Mouse (Mus musculus): ENCODE data around the gene Clec4b2.

The Clec4b2 gene

DNA sequence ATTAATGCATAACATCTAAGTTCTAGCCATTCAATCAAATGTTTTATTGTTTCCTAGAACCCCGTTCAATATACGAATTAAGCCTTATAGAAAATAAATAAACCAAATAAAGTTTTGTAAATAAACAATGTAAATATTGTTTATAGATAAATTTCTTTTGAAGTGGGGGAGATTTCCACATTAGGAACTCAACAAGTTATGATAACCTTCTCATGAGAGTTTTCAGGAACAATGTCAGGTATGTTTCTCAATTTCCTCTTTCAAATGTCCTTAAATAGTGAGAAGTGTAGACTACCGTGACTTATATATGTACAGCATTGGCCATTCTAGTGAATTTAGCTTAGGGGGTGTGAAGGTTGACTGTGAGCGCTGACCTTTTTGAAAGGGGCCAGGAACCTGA, at the start of gene Clec4b2:
Clec4b2 (plus strand) TSS at position 301 of the 400 bp plus-strand sequence.
- WGBS, result 92% methylated on average over 4 of the region's 4 CpGs

DNA sequence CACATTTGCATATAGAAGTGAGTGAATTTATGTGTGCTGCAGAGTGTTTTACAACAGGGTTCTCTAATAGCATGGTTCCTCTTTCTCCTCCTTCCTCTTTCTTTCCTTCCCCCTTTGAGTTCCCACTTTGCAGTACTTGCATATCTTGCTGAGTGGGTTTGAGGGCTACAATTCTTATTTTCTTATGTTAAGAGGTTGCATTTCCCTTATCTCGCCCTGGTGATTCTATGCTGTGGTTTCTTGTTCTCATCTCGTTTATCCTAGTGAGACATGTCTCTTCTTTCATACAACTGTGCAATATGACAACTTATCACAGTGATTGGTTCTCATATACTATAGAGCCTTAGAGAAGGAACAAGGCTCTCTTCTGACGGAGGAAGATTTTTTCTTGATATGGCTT, 49.5 kb upstream of the Clec4b2 start:
- 63% methylated on average over 3 of the region's 3 CpGs for WGBS

- WGBS, result 57% methylated on average over 1 of the region's 1 CpGs
Observed at GRCm38 (mm10) chr6:123127173-123127572, 45.5 kb upstream of the Clec4b2 start.

DNA sequence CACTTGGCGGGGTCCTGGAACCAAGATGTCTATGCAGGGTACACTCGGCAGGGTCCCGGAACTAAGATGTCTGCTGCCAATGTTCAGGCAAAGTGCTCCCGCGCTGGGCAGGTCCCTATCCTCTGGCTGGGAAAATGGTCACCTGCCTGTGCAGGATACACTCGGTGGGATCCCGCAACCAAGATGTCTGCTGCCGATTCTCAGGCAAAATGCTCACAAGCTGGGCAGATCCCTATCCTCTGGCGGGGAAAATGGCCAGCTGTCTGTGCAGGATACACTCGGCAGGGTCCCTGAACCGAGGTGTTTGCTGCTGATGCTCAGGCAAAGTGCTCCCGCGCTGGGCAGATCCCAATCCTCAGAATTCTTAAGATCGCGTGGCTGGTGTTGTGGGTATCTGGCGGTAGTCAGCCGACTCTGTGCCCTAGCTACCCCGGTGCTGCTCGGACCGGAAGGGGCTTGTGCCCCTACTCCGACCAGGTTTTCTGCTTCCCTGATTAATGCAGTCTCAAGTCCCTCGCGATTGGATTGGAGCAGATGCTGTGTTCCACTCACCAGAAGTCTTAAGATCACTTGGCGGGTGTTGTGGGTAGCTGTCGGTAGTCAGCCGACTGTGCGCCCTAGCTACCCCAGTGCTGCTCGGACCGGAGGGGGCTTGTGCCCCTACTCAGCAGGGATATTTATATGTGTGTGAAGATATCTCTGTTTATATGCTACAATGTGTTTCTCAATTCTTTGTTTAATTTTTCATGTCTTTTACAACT, 34.7 kb upstream of the Clec4b2 start:
- 73% methylated on average over 29 of the region's 29 CpGs for WGBS

GRCm38 (mm10) chr6:123170106-123170505, 2.6 kb upstream of the Clec4b2 start:
- 44% methylated on average over 1 of the region's 1 CpGs for WGBS

- 83% methylated on average over 1 of the region's 1 CpGs for WGBS
Observed at GRCm38 (mm10) chr6:123175549-123175948, 2.9 kb downstream of the Clec4b2 start.

- 73% methylated on average over 2 of the region's 2 CpGs for WGBS
Observed at GRCm38 (mm10) chr6:123184862-123185261, 12.2 kb downstream of the Clec4b2 start.

DNA sequence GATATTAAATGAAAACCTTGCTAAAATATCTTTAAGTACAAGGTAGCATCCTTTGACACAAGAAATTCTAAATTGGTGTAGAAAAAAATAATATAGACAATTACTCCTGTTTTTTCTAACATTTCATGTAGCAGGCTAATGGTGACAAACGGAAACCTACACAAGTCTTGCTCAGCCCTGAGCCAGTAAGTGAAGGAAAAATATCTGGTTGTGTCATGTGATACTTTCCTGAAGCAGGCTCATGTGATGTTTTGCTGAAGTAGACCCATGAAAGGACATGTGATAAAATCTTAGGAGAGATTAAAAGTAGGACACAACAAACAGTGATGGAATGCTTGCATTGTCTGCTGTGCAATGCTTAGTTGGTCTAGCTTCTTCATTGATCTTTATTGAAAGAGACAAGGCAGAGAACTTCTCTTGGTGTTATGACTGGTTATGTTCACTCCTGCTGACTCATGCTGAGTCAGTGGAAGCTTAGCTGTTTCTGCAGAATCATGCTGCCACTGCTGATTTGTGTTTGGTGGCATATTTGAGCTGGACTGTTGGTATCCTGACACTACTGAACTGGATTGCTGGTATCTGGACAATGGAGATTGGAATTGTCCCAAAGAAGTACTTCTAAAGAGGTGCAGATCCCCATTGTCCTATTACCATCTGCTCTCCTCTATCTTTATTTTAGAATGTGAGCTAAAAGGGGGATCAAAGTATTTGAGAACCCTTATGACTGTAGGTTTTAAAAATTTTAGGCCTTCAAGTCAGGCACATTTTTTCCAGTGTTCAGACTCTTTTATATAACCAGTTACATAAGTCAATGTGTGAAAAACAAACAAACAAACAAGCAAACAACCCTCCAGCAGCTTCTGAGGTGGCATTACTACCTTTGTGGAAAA, 34.7 kb downstream of the Clec4b2 start:
- 85% methylated on average over 1 of the region's 1 CpGs for WGBS

- 63% methylated on average over 1 of the region's 1 CpGs for WGBS
Observed at GRCm38 (mm10) chr6:123211726-123212125, 39.0 kb downstream of the Clec4b2 start.

GRCm38 (mm10) chr6:123227519-123228166, 55.0 kb downstream of the Clec4b2 start:
- 65% methylated on average over 2 of the region's 2 CpGs for WGBS

DNA sequence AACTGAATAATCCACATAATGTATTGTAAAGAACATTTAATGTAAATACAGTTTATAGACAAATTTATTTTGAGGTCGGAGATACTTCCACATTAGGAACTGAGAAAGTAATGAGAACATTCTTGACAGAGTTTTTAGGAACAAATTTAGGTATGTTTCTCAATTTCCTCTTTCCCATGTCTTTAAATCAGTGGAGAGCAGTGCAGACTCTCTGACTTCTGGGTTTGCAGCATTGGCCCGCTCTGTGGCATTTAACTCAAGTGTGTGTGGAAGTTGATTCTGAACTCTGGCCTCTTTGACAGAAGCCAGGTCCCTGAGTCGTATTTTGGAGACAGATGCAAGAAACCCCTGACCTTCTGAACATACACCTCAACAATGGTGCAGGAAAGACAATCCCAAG, 57.0 kb downstream of the Clec4b2 start, which contains the start of gene Clec4n:
Clec4n (plus strand) TSS at position 200 of the 400 bp plus-strand sequence.
- WGBS, result 75% methylated on average over 3 of the region's 3 CpGs

GRCm38 (mm10) chr6:123231149-123231548, 58.5 kb downstream of the Clec4b2 start:
- 45% methylated on average over 2 of the region's 2 CpGs for WGBS

- 83% methylated on average over 5 of the region's 5 CpGs for WGBS
Observed at GRCm38 (mm10) chr6:123244201-123244600, 71.5 kb downstream of the Clec4b2 start.

DNA sequence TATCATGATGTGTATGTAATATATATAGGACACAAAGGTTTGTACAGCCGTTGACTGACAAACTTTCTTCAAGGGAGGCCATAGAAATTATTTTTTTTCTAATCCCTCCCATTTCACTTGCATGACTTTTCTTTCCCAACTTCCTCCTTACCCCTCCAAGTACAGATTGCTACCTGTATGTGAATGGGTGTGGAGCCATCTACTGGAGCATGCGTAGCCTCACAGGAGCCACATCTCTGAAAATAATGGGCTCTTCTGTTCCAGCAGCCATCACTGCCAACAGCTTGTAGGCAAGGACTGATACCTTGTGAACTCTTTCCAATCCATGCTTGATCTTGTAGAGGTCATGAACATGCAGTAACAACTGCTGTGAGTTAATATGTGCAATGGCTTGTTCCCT, 76.2 kb downstream of the Clec4b2 start:
- 85% methylated on average over 2 of the region's 2 CpGs for WGBS

All from cerebral cortex, adult 2 months (tissue).